Mouse (Mus musculus) lung, embryonic 15.5 days (tissue): Measurements from ENCODE around the gene Olfr2. TPM values are rescaled to one million over a fixed set of nuclear protein-coding genes. Genes with fewer than 3 reads are reported as not detected.
"Not testable (repeated sequence)": the region's sequence is repeated elsewhere in the genome, so short reads cannot be mapped to it uniquely, and the experiment has no call there.

ENCODE experiments used
- ATAC-seq: fragments of 200-750 bp; cut with Nextera tagmentation; 2 replicates; pipeline ENCODE4 v1.8.0; 2017; ENCODE audit warnings: moderate number of reproducible peaks, borderline replicate concordance; ENCODE audit not compliant: low FRiP score, low TSS enrichment; ENCODE audit errors: extremely low read depth
- H3K27ac ChIP-seq: fragments of 300-500 bp; sonication (generic); 2 replicates; pipeline ENCODE4 v1.5.1; 2015; ENCODE audit warnings: moderate library complexity, mild to moderate bottlenecking, inconsistent platforms
- H3K27me3 ChIP-seq: fragments of 300-500 bp; sonication (generic); 2 replicates; pipeline ENCODE4 v1.6.1; 2015; ENCODE audit warnings: inconsistent platforms
- H3K36me3 ChIP-seq: fragments of 300-500 bp; sonication (generic); 2 replicates; pipeline ENCODE4 v1.6.1; 2015; ENCODE audit warnings: inconsistent platforms
- H3K4me1 ChIP-seq: fragments of 300-500 bp; sonication (generic); 2 replicates; pipeline ENCODE4 v1.6.1; 2015; ENCODE audit warnings: inconsistent platforms
- H3K4me2 ChIP-seq: fragments of 300-500 bp; sonication (generic); 2 replicates; pipeline ENCODE4 v1.6.1; 2015; ENCODE audit warnings: inconsistent platforms, mild to moderate bottlenecking, moderate library complexity
- H3K4me3 ChIP-seq: fragments of 300-500 bp; sonication (generic); 2 replicates; pipeline ENCODE4 v1.5.1; 2015; ENCODE audit warnings: mild to moderate bottlenecking, inconsistent platforms
- H3K9ac ChIP-seq: fragments of 300-500 bp; sonication (generic); 2 replicates; pipeline ENCODE4 v1.6.1; 2015; ENCODE audit warnings: inconsistent platforms
- H3K9me3 ChIP-seq: fragments of 300-500 bp; sonication (generic); 2 replicates; pipeline ENCODE4 v1.6.1; 2016; ENCODE audit warnings: inconsistent platforms
- WGBS: fragments of 180-500 bp; shearing (Covaris S2); methylation state at CpG from one replicate; pipeline ENCODE4 v1.1.7; 2015; 5-methylcytosine and 5-hydroxymethylcytosine counted together
- polyA plus RNA-seq: library from polyadenylated mRNA; unstranded; fragments of >200 nt; fragmentation: Nextera tagmentation; extraction: Ambion mirVana; gene quantifications from 2 replicates; pipeline ENCODE4 v1.2.1, GENCODE M21; 2015

Gene Olfr2
- not detected in 2 replicates for polyA plus RNA-seq

GRCm38 (mm10) chr7:107005972-107006371 lies at the start of gene Olfr2:
Gene Olfr2, minus strand, starts transcription at chr7:107006072.
- 33% methylated on average over 1 of the region's 1 CpGs for WGBS
- no peaks in the 10 kb centered on the region for H3K27me3 ChIP-seq
- no peak within 1 kb of the TSS for H3K27ac ChIP-seq
- no peaks in the 10 kb centered on the region for H3K36me3 ChIP-seq
- no peak within 1 kb of the TSS for H3K4me2 ChIP-seq
- no peak within 1 kb of the TSS for H3K9ac ChIP-seq
- H3K9me3 ChIP-seq: no peaks in the 10 kb centered on the region
- no peaks in the 10 kb centered on the region for H3K4me1 ChIP-seq
- ATAC-seq: no peak
- H3K4me3 ChIP-seq: no peak within 1 kb of the TSS

- 37% methylated on average over 3 of the region's 3 CpGs for WGBS
- no peaks in the 10 kb centered on the region for H3K36me3 ChIP-seq
- no peak overlapping the region for H3K9ac ChIP-seq
- ATAC-seq: no peak
- no peaks in the 10 kb centered on the region for H3K27me3 ChIP-seq
- no peaks in the 10 kb centered on the region for H3K9me3 ChIP-seq
- H3K4me3 ChIP-seq: no peak overlapping the region
- H3K4me1 ChIP-seq: no peaks in the 10 kb centered on the region
- no peak overlapping the region for H3K27ac ChIP-seq
- no peak overlapping the region for H3K4me2 ChIP-seq
Observed at GRCm38 (mm10) chr7:107047578-107047977, 41.7 kb upstream of the Olfr2 start.

- no peaks in the 10 kb centered on the region for H3K9me3 ChIP-seq
- no peak overlapping the region for H3K9ac ChIP-seq
- H3K27me3 ChIP-seq: no peaks in the 10 kb centered on the region
- no peak overlapping the region for H3K4me3 ChIP-seq
- no peak overlapping the region for H3K27ac ChIP-seq
- 2% methylated on average over 5 of the region's 5 CpGs for WGBS
- H3K4me1 ChIP-seq: no peaks in the 10 kb centered on the region
- ATAC-seq: no peak
- no peak overlapping the region for H3K4me2 ChIP-seq
- no peaks in the 10 kb centered on the region for H3K36me3 ChIP-seq
Observed at GRCm38 (mm10) chr7:107045833-107046232, 40.0 kb upstream of the Olfr2 start.

- no peak overlapping the region for H3K27ac ChIP-seq
- 69% methylated on average over 1 of the region's 1 CpGs for WGBS
- no peak overlapping the region for H3K9ac ChIP-seq
- no peak overlapping the region for H3K4me2 ChIP-seq
- no peaks in the 10 kb centered on the region for H3K4me1 ChIP-seq
- no peak for ATAC-seq
- H3K27me3 ChIP-seq: no peaks in the 10 kb centered on the region
- no peaks in the 10 kb centered on the region for H3K36me3 ChIP-seq
- H3K9me3 ChIP-seq: no peaks in the 10 kb centered on the region
- H3K4me3 ChIP-seq: no peak overlapping the region
Observed at GRCm38 (mm10) chr7:107044407-107044806, 38.5 kb upstream of the Olfr2 start.

- no peak overlapping the region for H3K4me3 ChIP-seq
- no peak overlapping the region for H3K27ac ChIP-seq
- WGBS: 64% methylated on average over 3 of the region's 3 CpGs
- no peak for ATAC-seq
- H3K36me3 ChIP-seq: no peaks in the 10 kb centered on the region
- H3K27me3 ChIP-seq: no peaks in the 10 kb centered on the region
- no peak overlapping the region for H3K9ac ChIP-seq
- no peak overlapping the region for H3K4me2 ChIP-seq
- no peaks in the 10 kb centered on the region for H3K4me1 ChIP-seq
- H3K9me3 ChIP-seq: no peaks in the 10 kb centered on the region
Observed at GRCm38 (mm10) chr7:107043136-107043535, 37.3 kb upstream of the Olfr2 start.

- Histone ChIP-seq H3K27me3 (no peaks in the 10 kb centered on the region), H3K36me3 (no peaks in the 10 kb centered on the region), H3K4me2 (no peak overlapping the region), H3K9ac (no peak overlapping the region), H3K4me3 (no peak overlapping the region), H3K27ac (no peak overlapping the region), H3K9me3 (no peaks in the 10 kb centered on the region), H3K4me1 (no peaks in the 10 kb centered on the region)
- no peak for ATAC-seq
- 69% methylated on average over 2 of the region's 2 CpGs for WGBS
Observed at GRCm38 (mm10) chr7:107039934-107040563, 34.2 kb upstream of the Olfr2 start.

GRCm38 (mm10) chr7:107030874-107031273 lies 25.0 kb upstream of the Olfr2 start, which contains the start of gene Olfr713:
Gene Olfr713, plus strand, starts transcription at chr7:107031174.
- no peak within 1 kb of the TSS for H3K4me2 ChIP-seq
- WGBS: 81% methylated on average over 1 of the region's 1 CpGs

GRCm38 (mm10) chr7:107004169-107004568 lies 1.7 kb downstream of the Olfr2 start:
- WGBS: 44% methylated on average over 3 of the region's 3 CpGs
- Histone ChIP-seq H3K9ac (no peak overlapping the region), H3K27me3 (no peaks in the 10 kb centered on the region), H3K36me3 (no peaks in the 10 kb centered on the region), H3K27ac (no peak overlapping the region), H3K4me2 (no peak overlapping the region), H3K9me3 (no peaks in the 10 kb centered on the region), H3K4me3 (no peak overlapping the region), H3K4me1 (no peaks in the 10 kb centered on the region)
- no peak for ATAC-seq

More at GRCm38 (mm10) chr7:107030874-107031273, 25.0 kb upstream of the Olfr2 start, which contains the start of gene Olfr713:
- no peak within 1 kb of the TSS for H3K27ac ChIP-seq
- no peaks in the 10 kb centered on the region for H3K4me1 ChIP-seq
- ATAC-seq: no peak
- no peak within 1 kb of the TSS for H3K4me3 ChIP-seq
- H3K27me3 ChIP-seq: no peaks in the 10 kb centered on the region
- H3K9ac ChIP-seq: no peak within 1 kb of the TSS
- no peaks in the 10 kb centered on the region for H3K9me3 ChIP-seq
- no peaks in the 10 kb centered on the region for H3K36me3 ChIP-seq

- no peak for ATAC-seq
- Histone ChIP-seq H3K27ac (no peak overlapping the region), H3K4me3 (no peak overlapping the region), H3K9ac (no peak overlapping the region), H3K36me3 (no peaks in the 10 kb centered on the region), H3K27me3 (no peaks in the 10 kb centered on the region), H3K9me3 (no peaks in the 10 kb centered on the region), H3K4me1 (no peaks in the 10 kb centered on the region), H3K4me2 (no peak overlapping the region)
- WGBS: 80% methylated on average over 7 of the region's 7 CpGs
Observed at GRCm38 (mm10) chr7:107000798-107001197, 5.1 kb downstream of the Olfr2 start.

- no peaks in the 10 kb centered on the region for H3K9me3 ChIP-seq
- H3K4me2 ChIP-seq: no peak overlapping the region
- H3K4me3 ChIP-seq: no peak overlapping the region
- H3K36me3 ChIP-seq: no peaks in the 10 kb centered on the region
- no peak overlapping the region for H3K27ac ChIP-seq
- no peak for ATAC-seq
- no peaks in the 10 kb centered on the region for H3K4me1 ChIP-seq
- H3K27me3 ChIP-seq: no peaks in the 10 kb centered on the region
- no peak overlapping the region for H3K9ac ChIP-seq
- 83% methylated on average over 3 of the region's 3 CpGs for WGBS
Observed at GRCm38 (mm10) chr7:106985236-106985635, 20.6 kb downstream of the Olfr2 start.

GRCm38 (mm10) chr7:106975353-106975752 lies 30.5 kb downstream of the Olfr2 start, which contains the start of gene Olfr711:
Gene Olfr711, minus strand, starts transcription at chr7:106975453.
- no peak within 1 kb of the TSS for H3K27ac ChIP-seq

GRCm38 (mm10) chr7:106967503-106967902 lies 38.4 kb downstream of the Olfr2 start:
- H3K36me3 ChIP-seq, H3K4me2 ChIP-seq, H3K4me3 ChIP-seq, H3K9me3 ChIP-seq, ATAC-seq, H3K27ac ChIP-seq, H3K27me3 ChIP-seq, H3K4me1 ChIP-seq, H3K9ac ChIP-seq: not testable (repeated sequence)

More at GRCm38 (mm10) chr7:106975353-106975752, 30.5 kb downstream of the Olfr2 start, which contains the start of gene Olfr711:
- Histone ChIP-seq H3K9ac (no peak within 1 kb of the TSS), H3K4me2 (no peak within 1 kb of the TSS), H3K4me3 (no peak within 1 kb of the TSS), H3K9me3 (no peaks in the 10 kb centered on the region), H3K36me3 (no peaks in the 10 kb centered on the region), H3K4me1 (no peaks in the 10 kb centered on the region), H3K27me3 (no peaks in the 10 kb centered on the region)
- 50% methylated on average over 1 of the region's 1 CpGs for WGBS
- ATAC-seq: no peak
